Mouse (Mus musculus) hindbrain, embryonic 15.5 days (tissue): ENCODE measurements around the gene Fam19a1. TPM values are rescaled to one million over a fixed set of nuclear protein-coding genes. Genes with fewer than 3 reads are reported as not detected.

Source experiments
- ATAC-seq: fragments of 200-750 bp; cut with Nextera tagmentation; 2 replicates; pipeline ENCODE4 v1.8.0; 2017; ENCODE audit warnings: low read depth, moderate number of reproducible peaks, moderate TSS enrichment; ENCODE audit not compliant: low FRiP score
- H3K27ac ChIP-seq: fragments of 300-500 bp; sonication (generic); replicated peaks from 2 replicates; pipeline ENCODE4 v1.5.1; 2015; ENCODE audit warnings: mild to moderate bottlenecking, inconsistent platforms
- H3K27me3 ChIP-seq: fragments of 300-500 bp; sonication (generic); 2 replicates; pipeline ENCODE4 v1.6.1; 2015; ENCODE audit warnings: control low read depth, inconsistent platforms
- H3K36me3 ChIP-seq: fragments of 300-500 bp; sonication (generic); 2 replicates; pipeline ENCODE4 v1.6.1; 2015; ENCODE audit warnings: control low read depth, inconsistent platforms
- H3K4me1 ChIP-seq: fragments of 300-500 bp; sonication (generic); replicated peaks from 2 replicates; pipeline ENCODE4 v1.6.1; 2015; ENCODE audit warnings: control low read depth, inconsistent platforms
- H3K4me2 ChIP-seq: fragments of 300-500 bp; sonication (generic); 2 replicates; pipeline ENCODE4 v1.6.1; 2015; ENCODE audit warnings: moderate library complexity, mild to moderate bottlenecking, inconsistent platforms
- H3K4me3 ChIP-seq: fragments of 300-500 bp; sonication (generic); 2 replicates; pipeline ENCODE4 v1.5.1; 2015; ENCODE audit warnings: mild to moderate bottlenecking, inconsistent platforms
- H3K9ac ChIP-seq: fragments of 300-500 bp; sonication (generic); 2 replicates; pipeline ENCODE4 v1.6.1; 2015; ENCODE audit warnings: inconsistent platforms
- H3K9me3 ChIP-seq: fragments of 300-500 bp; sonication (generic); 2 replicates; pipeline ENCODE4 v1.6.1; 2016; ENCODE audit warnings: control low read depth, inconsistent platforms
- WGBS: fragments of 180-500 bp; shearing (Covaris S2); methylation state at CpG from one replicate; pipeline ENCODE4 v1.1.7; 2015; 5-methylcytosine and 5-hydroxymethylcytosine counted together
- polyA plus RNA-seq: library from polyadenylated mRNA; unstranded; fragments of >200 nt; fragmentation: Nextera tagmentation; extraction: Ambion mirVana; gene quantifications from 2 replicates; pipeline ENCODE4 v1.2.1, GENCODE M21; 2015

Gene Fam19a1
- polyA plus RNA-seq, 1 experiment from 2014 or later = 22.9 TPM

GRCm38 (mm10) chr6:96266456-96266855 is 153.5 kb downstream of the Fam19a1 start:
- Histone ChIP-seq H3K9me3 (no peaks in the 10 kb centered on the region), H3K27me3 (no peaks in the 10 kb centered on the region), H3K27ac (no peak overlapping the region), H3K4me1 (no peaks in the 10 kb centered on the region), H3K9ac (no peak overlapping the region), H3K4me3 (no peak overlapping the region), H3K36me3 (no peaks in the 10 kb centered on the region), H3K4me2 (no peak overlapping the region)
- ATAC-seq = no peak
- WGBS = 96% methylated on average over 4 of the region's 4 CpGs

GRCm38 (mm10) chr6:96268788-96269187 is 155.8 kb downstream of the Fam19a1 start:
- Histone ChIP-seq H3K4me1 (no peaks in the 10 kb centered on the region), H3K36me3 (no peaks in the 10 kb centered on the region), H3K4me3 (no peak overlapping the region), H3K9me3 (no peaks in the 10 kb centered on the region), H3K4me2 (no peak overlapping the region), H3K9ac (no peak overlapping the region), H3K27me3 (no peaks in the 10 kb centered on the region), H3K27ac (no peak overlapping the region)
- no peak for ATAC-seq

GRCm38 (mm10) chr6:96270436-96270835 is 157.5 kb downstream of the Fam19a1 start:
- no peaks in the 10 kb centered on the region for H3K36me3 ChIP-seq
- no peak overlapping the region for H3K27ac ChIP-seq
- no peak overlapping the region for H3K9ac ChIP-seq
- H3K4me3 ChIP-seq = no peak overlapping the region
- no peaks in the 10 kb centered on the region for H3K9me3 ChIP-seq
- no peak overlapping the region for H3K4me2 ChIP-seq
- no peaks in the 10 kb centered on the region for H3K27me3 ChIP-seq
- 94% methylated on average over 5 of the region's 5 CpGs for WGBS
- H3K4me1 ChIP-seq = no peaks in the 10 kb centered on the region
- ATAC-seq = no peak

GRCm38 (mm10) chr6:96283731-96284130 is 170.8 kb downstream of the Fam19a1 start:
- no peaks in the 10 kb centered on the region for H3K27me3 ChIP-seq
- no peak for ATAC-seq
- H3K4me1 ChIP-seq = peaks cover 3% of the 10 kb centered on the region; the same call in 1 of the 2 replicates
- H3K27ac ChIP-seq = no peak overlapping the region
- 94% methylated on average over 4 of the region's 4 CpGs for WGBS
- no peak overlapping the region for H3K4me3 ChIP-seq
- H3K9me3 ChIP-seq = no peaks in the 10 kb centered on the region
- H3K4me2 ChIP-seq = no peak overlapping the region
- no peaks in the 10 kb centered on the region for H3K36me3 ChIP-seq
- no peak overlapping the region for H3K9ac ChIP-seq

- Histone ChIP-seq H3K4me1 (peaks cover 3% of the 10 kb centered on the region; the same call in 1 of the 2 replicates), H3K4me2 (no peak overlapping the region), H3K4me3 (no peak overlapping the region), H3K9me3 (no peaks in the 10 kb centered on the region), H3K9ac (no peak overlapping the region), H3K36me3 (no peaks in the 10 kb centered on the region), H3K27me3 (no peaks in the 10 kb centered on the region), H3K27ac (no peak overlapping the region)
- 21% methylated on average over 4 of the region's 4 CpGs for WGBS
- no peak for ATAC-seq
Observed at GRCm38 (mm10) chr6:96284590-96284989, 171.6 kb downstream of the Fam19a1 start.

- Histone ChIP-seq H3K27ac (no peak overlapping the region), H3K36me3 (no peaks in the 10 kb centered on the region), H3K9ac (no peak overlapping the region), H3K4me2 (no peak overlapping the region), H3K4me1 (peaks cover 3% of the 10 kb centered on the region; the same call in 1 of the 2 replicates), H3K27me3 (no peaks in the 10 kb centered on the region), H3K9me3 (no peaks in the 10 kb centered on the region), H3K4me3 (no peak overlapping the region)
- 37% methylated on average over 4 of the region's 4 CpGs for WGBS
- ATAC-seq = no peak
Observed at GRCm38 (mm10) chr6:96286276-96286675, 173.3 kb downstream of the Fam19a1 start.

- Histone ChIP-seq H3K4me1 (peaks cover 3% of the 10 kb centered on the region; the same call in 1 of the 2 replicates), H3K4me3 (no peak overlapping the region), H3K4me2 (no peak overlapping the region), H3K27ac (no peak overlapping the region), H3K9ac (no peak overlapping the region), H3K36me3 (no peaks in the 10 kb centered on the region), H3K9me3 (no peaks in the 10 kb centered on the region), H3K27me3 (no peaks in the 10 kb centered on the region)
- WGBS = 88% methylated on average over 2 of the region's 2 CpGs
- ATAC-seq = no peak
Observed at GRCm38 (mm10) chr6:96287377-96287776, 174.4 kb downstream of the Fam19a1 start.

GRCm38 (mm10) chr6:96289672-96290071 is 176.7 kb downstream of the Fam19a1 start:
- ATAC-seq = no peak
- no peaks in the 10 kb centered on the region for H3K36me3 ChIP-seq
- WGBS = 19% methylated on average over 4 of the region's 4 CpGs
- no peaks in the 10 kb centered on the region for H3K27me3 ChIP-seq
- no peak overlapping the region for H3K4me3 ChIP-seq
- H3K9ac ChIP-seq = no peak overlapping the region
- H3K4me1 ChIP-seq = peaks cover 3% of the 10 kb centered on the region; the same call in 1 of the 2 replicates
- no peak overlapping the region for H3K27ac ChIP-seq
- H3K9me3 ChIP-seq = no peaks in the 10 kb centered on the region
- H3K4me2 ChIP-seq = no peak overlapping the region

- H3K36me3 ChIP-seq = no peaks in the 10 kb centered on the region
- H3K27me3 ChIP-seq = no peaks in the 10 kb centered on the region
- no peaks in the 10 kb centered on the region for H3K4me1 ChIP-seq
- H3K27ac ChIP-seq = no peak overlapping the region
- no peak overlapping the region for H3K4me3 ChIP-seq
- WGBS = 91% methylated on average over 2 of the region's 2 CpGs
- no peaks in the 10 kb centered on the region for H3K9me3 ChIP-seq
- no peak overlapping the region for H3K9ac ChIP-seq
- no peak overlapping the region for H3K4me2 ChIP-seq
- ATAC-seq = no peak
Observed at GRCm38 (mm10) chr6:96347491-96347890, 234.5 kb downstream of the Fam19a1 start.

GRCm38 (mm10) chr6:96349446-96350025 is 236.6 kb downstream of the Fam19a1 start:
- Histone ChIP-seq H3K9ac (no peak overlapping the region), H3K27ac (no peak overlapping the region), H3K4me3 (no peak overlapping the region), H3K27me3 (no peaks in the 10 kb centered on the region), H3K4me1 (no peaks in the 10 kb centered on the region), H3K4me2 (no peak overlapping the region), H3K36me3 (no peaks in the 10 kb centered on the region), H3K9me3 (no peaks in the 10 kb centered on the region)
- ATAC-seq = no peak
- 79% methylated on average over 7 of the region's 7 CpGs for WGBS

- no peak for ATAC-seq
- WGBS = 91% methylated on average over 3 of the region's 3 CpGs
Observed at GRCm38 (mm10) chr6:96369544-96369943, 256.6 kb downstream of the Fam19a1 start.

GRCm38 (mm10) chr6:96372848-96373247 is 259.9 kb downstream of the Fam19a1 start:
- H3K4me2 ChIP-seq = no peak overlapping the region
- H3K27me3 ChIP-seq = no peaks in the 10 kb centered on the region
- no peak overlapping the region for H3K27ac ChIP-seq
- no peak overlapping the region for H3K4me3 ChIP-seq
- H3K36me3 ChIP-seq = no peaks in the 10 kb centered on the region
- H3K9ac ChIP-seq = no peak overlapping the region
- no peaks in the 10 kb centered on the region for H3K4me1 ChIP-seq
- no peaks in the 10 kb centered on the region for H3K9me3 ChIP-seq
- no peak for ATAC-seq
- WGBS = 84% methylated on average over 6 of the region's 6 CpGs

More at GRCm38 (mm10) chr6:96369544-96369943, 256.6 kb downstream of the Fam19a1 start:
- Histone ChIP-seq H3K36me3 (no peaks in the 10 kb centered on the region), H3K9ac (no peak overlapping the region), H3K27ac (no peak overlapping the region), H3K4me1 (no peaks in the 10 kb centered on the region), H3K9me3 (no peaks in the 10 kb centered on the region), H3K4me2 (no peak overlapping the region), H3K4me3 (no peak overlapping the region), H3K27me3 (no peaks in the 10 kb centered on the region)

- no peaks in the 10 kb centered on the region for H3K9me3 ChIP-seq
- ATAC-seq = no peak
- no peaks in the 10 kb centered on the region for H3K27me3 ChIP-seq
- no peak overlapping the region for H3K4me2 ChIP-seq
- no peaks in the 10 kb centered on the region for H3K36me3 ChIP-seq
- WGBS = 33% methylated on average over 2 of the region's 2 CpGs
- no peak overlapping the region for H3K9ac ChIP-seq
- H3K4me1 ChIP-seq = no peaks in the 10 kb centered on the region
- no peak overlapping the region for H3K4me3 ChIP-seq
- H3K27ac ChIP-seq = no peak overlapping the region
Observed at GRCm38 (mm10) chr6:96373274-96373673, 260.3 kb downstream of the Fam19a1 start.
